In genomic region chr2:168040751-168041150, GRCm38 (mm10) we compare ENCODE assay signal across 24 mouse cellular contexts. TPM values are rescaled to one million over a fixed set of nuclear protein-coding genes. Genes with fewer than 3 reads are reported as not detected.
A peak's percentile ranks its signal among the peaks of the same experiment; 100 is the strongest.
DNase-seq lines count a peak whose midpoint lies in the region; ATAC-seq and TF ChIP-seq lines count a peak whose summit lies in the region.
"Had no signal": no experiment of that assay in that cellular context is flagged by ENCODE, and none has a peak within 500 bp of the region (broad histone marks: within the 10 kb centered on the region; RNA-seq: fewer than 3 reads in every experiment).

No protein-coding gene starts in this region.

- intact Hi-C loops in heart, adult 2 months (cut with DNase I) = no loop called here

- no peaks in the 10 kb centered on the region for H3K9me3 ChIP-seq in heart, embryonic 10.5 days
- no peaks in the 10 kb centered on the region for H3K9me3 ChIP-seq in kidney, embryonic 14.5 days (ENCODE audit: control insufficient read depth, low read length)
- no peaks in the 10 kb centered on the region for H3K9me3 ChIP-seq in kidney, embryonic 15.5 days (replicated peaks)
- H3K9me3 ChIP-seq in midbrain, embryonic 11.5 days (ENCODE audit: control insufficient read depth, low read length) = no peaks in the 10 kb centered on the region
- H3K9me3 ChIP-seq in midbrain, embryonic 16.5 days (replicated peaks; ENCODE audit: control insufficient read depth, low read length, poor library complexity, severe bottlenecking) = no peaks in the 10 kb centered on the region
- H3K9me3 ChIP-seq: embryonic facial prominence, embryonic 10.5 days; embryonic facial prominence, embryonic 12.5 days; forebrain, embryonic 13.5 days; G1E had no signal

- TF ChIP-seq POLR2A in heart, adult 2 months (IDR thresholded peaks at IDR 0.05; ENCODE audit: insufficient read depth, low read depth, low read length) = no peak
- no peak for TF ChIP-seq POLR2A in kidney, adult 2 months (IDR thresholded peaks at IDR 0.05; ENCODE audit: low read depth, low read length)

- no peaks in the 10 kb centered on the region for H3K36me3 ChIP-seq in heart, embryonic 10.5 days
- H3K36me3 ChIP-seq in heart, adult 2 months (ENCODE audit: control insufficient read depth, insufficient read depth, low read length) = no peaks in the 10 kb centered on the region
- no peaks in the 10 kb centered on the region for H3K36me3 ChIP-seq in kidney, adult 2 months (ENCODE audit: control insufficient read depth, insufficient read depth, low read length)
- no peaks in the 10 kb centered on the region for H3K36me3 ChIP-seq in kidney, embryonic 14.5 days (ENCODE audit: control insufficient read depth, insufficient read depth, low read length)
- no peaks in the 10 kb centered on the region for H3K36me3 ChIP-seq in kidney, embryonic 15.5 days
- H3K36me3 ChIP-seq in midbrain, embryonic 11.5 days (ENCODE audit: control insufficient read depth, insufficient read depth, low read length) = no peaks in the 10 kb centered on the region
- no peaks in the 10 kb centered on the region for H3K36me3 ChIP-seq in midbrain, embryonic 16.5 days (ENCODE audit: control insufficient read depth, insufficient read depth, low read length)
- H3K36me3 ChIP-seq: embryonic facial prominence, embryonic 10.5 days; embryonic facial prominence, embryonic 12.5 days; G1E had no signal

- H3K27ac ChIP-seq in heart, embryonic 10.5 days = 0 out of 2 replicates have a peak overlapping the region, but pooled peaks have one; percentile 36
- H3K27ac ChIP-seq in heart, adult 2 months = no peak overlapping the region
- H3K27ac ChIP-seq in kidney, adult 2 months (ENCODE audit: insufficient read depth, low read depth, low read length) = peak overlapping the region; percentile 75; the same call in 1 of the 2 replicates
- H3K27ac ChIP-seq in kidney, embryonic 14.5 days (ENCODE audit: low read depth, low read length) = no peak overlapping the region
- H3K27ac ChIP-seq in kidney, embryonic 15.5 days = no peak overlapping the region
- H3K27ac ChIP-seq in midbrain, embryonic 11.5 days (ENCODE audit: low read depth, low read length) = no peak overlapping the region
- H3K27ac ChIP-seq in midbrain, embryonic 16.5 days (ENCODE audit: low read length) = no peak overlapping the region
- H3K27ac ChIP-seq: embryonic facial prominence, embryonic 10.5 days; embryonic facial prominence, embryonic 12.5 days; forebrain, embryonic 13.5 days had no signal

- H3K9ac ChIP-seq in heart, adult 2 months (ENCODE audit: low read depth, low read length) = no peak overlapping the region
- no peak overlapping the region for H3K9ac ChIP-seq in kidney, embryonic 14.5 days (ENCODE audit: low read depth, low read length)
- H3K9ac ChIP-seq in kidney, embryonic 15.5 days = no peak overlapping the region
- H3K9ac ChIP-seq in midbrain, embryonic 11.5 days (ENCODE audit: low read length) = no peak overlapping the region
- no peak overlapping the region for H3K9ac ChIP-seq in midbrain, embryonic 16.5 days (ENCODE audit: low read depth, low read length)
- H3K9ac ChIP-seq: embryonic facial prominence, embryonic 12.5 days; forebrain, embryonic 13.5 days had no signal

- no peak for TF ChIP-seq CTCF in heart, adult 2 months (IDR thresholded peaks at IDR 0.05)
- no peak for TF ChIP-seq CTCF in kidney, adult 2 months (conservative IDR thresholded peaks at IDR 0.05; ENCODE audit: insufficient read depth, insufficient read length, low read depth, low read length)

- no peak for TF ChIP-seq EP300 in heart, adult 2 months (IDR thresholded peaks at IDR 0.05; ENCODE audit: insufficient read depth, low read depth, low read length)

- H3K4me3 ChIP-seq in heart, embryonic 10.5 days = no peak overlapping the region
- H3K4me3 ChIP-seq in heart, adult 2 months = no peak overlapping the region
- no peak overlapping the region for H3K4me3 ChIP-seq in kidney, adult 2 months (ENCODE audit: insufficient read depth, low read depth, low read length)
- H3K4me3 ChIP-seq in kidney, embryonic 14.5 days (ENCODE audit: low read length) = no peak overlapping the region
- H3K4me3 ChIP-seq in kidney, embryonic 15.5 days (replicated peaks) = no peak overlapping the region
- H3K4me3 ChIP-seq in midbrain, embryonic 11.5 days (ENCODE audit: low read depth, low read length) = no peak overlapping the region
- no peak overlapping the region for H3K4me3 ChIP-seq in midbrain, embryonic 16.5 days (ENCODE audit: low read depth, low read length)
- H3K4me3 ChIP-seq: embryonic facial prominence, embryonic 10.5 days; embryonic facial prominence, embryonic 12.5 days; forebrain, embryonic 13.5 days had no signal

- no peaks in the 10 kb centered on the region for H3K27me3 ChIP-seq in heart, embryonic 10.5 days (ENCODE audit: insufficient read depth, poor library complexity, severe bottlenecking)
- H3K27me3 ChIP-seq in heart, adult 2 months (ENCODE audit: control insufficient read depth, insufficient read depth, low read length) = no peaks in the 10 kb centered on the region
- no peaks in the 10 kb centered on the region for H3K27me3 ChIP-seq in kidney, adult 2 months (replicated peaks; ENCODE audit: control insufficient read depth, insufficient read depth, low read length)
- H3K27me3 ChIP-seq in kidney, embryonic 14.5 days (ENCODE audit: control insufficient read depth, insufficient read depth, low read length) = no peaks in the 10 kb centered on the region
- H3K27me3 ChIP-seq in kidney, embryonic 15.5 days = no peaks in the 10 kb centered on the region
- H3K27me3 ChIP-seq in midbrain, embryonic 11.5 days (ENCODE audit: control insufficient read depth, insufficient read depth, low read length) = no peaks in the 10 kb centered on the region
- H3K27me3 ChIP-seq in midbrain, embryonic 16.5 days (ENCODE audit: control insufficient read depth, insufficient read depth, low read depth, low read length) = no peaks in the 10 kb centered on the region
- H3K27me3 ChIP-seq: embryonic facial prominence, embryonic 12.5 days; forebrain, embryonic 13.5 days; Patski had no signal

- ATAC-seq in kidney, embryonic 14.5 days (ENCODE audit: low FRiP score, low TSS enrichment) = no peak
- no peak for ATAC-seq in kidney, embryonic 15.5 days (replicated peaks; ENCODE audit: low FRiP score)
- ATAC-seq in midbrain, embryonic 11.5 days (ENCODE audit: low FRiP score) = no peak
- ATAC-seq in midbrain, embryonic 16.5 days = no peak
- ATAC-seq: activated CD4-positive, CD25-positive, alpha-beta regulatory T cell, adult 4 months; CD4-positive, CD25-positive, alpha-beta regulatory T cell, adult 4 months; forebrain, embryonic 13.5 days; Patski had no signal

- peaks cover 33% of the 10 kb centered on the region for H3K4me1 ChIP-seq in heart, embryonic 10.5 days
- no peaks in the 10 kb centered on the region for H3K4me1 ChIP-seq in heart, adult 2 months (ENCODE audit: control insufficient read depth, insufficient read depth, low read length)
- H3K4me1 ChIP-seq in kidney, adult 2 months (ENCODE audit: control insufficient read depth, insufficient read depth, low read length) = peaks cover 23% of the 10 kb centered on the region
- H3K4me1 ChIP-seq in kidney, embryonic 14.5 days (ENCODE audit: control insufficient read depth, insufficient read depth, low read length) = peaks cover 16% of the 10 kb centered on the region
- peaks cover 29% of the 10 kb centered on the region for H3K4me1 ChIP-seq in kidney, embryonic 15.5 days
- H3K4me1 ChIP-seq in midbrain, embryonic 11.5 days (ENCODE audit: control insufficient read depth, insufficient read depth, low read length) = peaks cover 2% of the 10 kb centered on the region; the same call in 1 of the 2 replicates
- H3K4me1 ChIP-seq in midbrain, embryonic 16.5 days (ENCODE audit: control insufficient read depth, insufficient read depth, low read length) = no peaks in the 10 kb centered on the region; the same call in 1 of the 2 replicates

- WGBS in heart, embryonic 10.5 days = 64% methylated on average over 3 of the region's 3 CpGs
- WGBS in heart, adult 2 months = 46% methylated on average over 3 of the region's 3 CpGs
- WGBS in kidney, adult 2 months = 64% methylated on average over 3 of the region's 3 CpGs
- WGBS in kidney, embryonic 14.5 days = 55% methylated on average over 3 of the region's 3 CpGs
- 66% methylated on average over 3 of the region's 3 CpGs for WGBS in kidney, embryonic 15.5 days
- WGBS in midbrain, embryonic 11.5 days = 45% methylated on average over 3 of the region's 3 CpGs
- 37% methylated on average over 3 of the region's 3 CpGs for WGBS in midbrain, embryonic 16.5 days

- H3K79me2 ChIP-seq in heart, adult 2 months (replicated peaks; ENCODE audit: control insufficient read depth, insufficient read depth, low read length) = no peaks in the 10 kb centered on the region

- DNase-seq in heart, embryonic 10.5 days (ENCODE audit: low spot score) = no peak
- DNase-seq in heart, adult 2 months = no peak
- DNase-seq in kidney, adult 2 months = peak; percentile 63
- DNase-seq in kidney, postnatal 14 days = peak; percentile 61
- peak; percentile 65 for DNase-seq in midbrain, embryonic 11.5 days (ENCODE audit: low spot score, missing footprints)
- DNase-seq: adrenal gland, adult 8-10 months; adrenal gland, postnatal 14 days; adrenal gland, postnatal 36 days; B cell, adult 2 months; cerebellum, adult 11-12 months; cerebellum, adult 2 months; cerebellum, adult 9-10 months; cerebellum, postnatal 10 days; cerebellum, postnatal 25 days had no signal

- H3K4me2 ChIP-seq in kidney, embryonic 14.5 days (replicated peaks; ENCODE audit: low read depth, low read length) = no peak overlapping the region
- no peak overlapping the region for H3K4me2 ChIP-seq in kidney, embryonic 15.5 days
- no peak overlapping the region for H3K4me2 ChIP-seq in midbrain, embryonic 11.5 days
- H3K4me2 ChIP-seq in midbrain, embryonic 16.5 days (ENCODE audit: low read length) = no peak overlapping the region
- H3K4me2 ChIP-seq: embryonic facial prominence, embryonic 12.5 days; forebrain, embryonic 13.5 days had no signal

RNA-seq across cellular contexts. Expression of gene Ripor3, which starts 30.3 kb away (rescaled TPM):
- polyA plus RNA-seq in heart, embryonic 10.5 days (2016; fragmentation: Nextera tagmentation; extraction: Ambion mirVana) = 1.3 and 2.5 TPM in 2 replicates
- total RNA-seq in heart, adult 2 months (2021) = under 1 TPM; 0.21 to 0.36 TPM
- 0.79 and 1.5 TPM in 2 replicates for polyA plus RNA-seq in heart, adult 2 months (2012; rRNA removed)
- polyA plus RNA-seq in kidney, adult 2 months (2012; rRNA removed) = 12.3 and 13.0 TPM in 2 replicates
- polyA plus RNA-seq in kidney, embryonic 14.5 days (2014; fragmentation: Nextera tagmentation; extraction: Ambion mirVana) = 0.53 and 1.0 TPM in 2 replicates
- 1.6 and 1.9 TPM in 2 replicates for polyA plus RNA-seq in kidney, embryonic 15.5 days (2015; fragmentation: Nextera tagmentation; extraction: Ambion mirVana)
- polyA plus RNA-seq in midbrain, embryonic 11.5 days (2014; fragmentation: Nextera tagmentation; extraction: Ambion mirVana) = 0.57 and 0.75 TPM in 2 replicates
- 0.53 and 0.58 TPM in 2 replicates for polyA plus RNA-seq in midbrain, embryonic 16.5 days (2015; fragmentation: Nextera tagmentation; extraction: Ambion mirVana)

RNA-seq across cellular contexts. Expression of gene Pard6b, which starts 40.1 kb away (rescaled TPM):
- polyA plus RNA-seq in heart, embryonic 10.5 days (2016; fragmentation: Nextera tagmentation; extraction: Ambion mirVana) = 12.2 and 15.0 TPM in 2 replicates
- 1 to 10 TPM; 2.0 to 2.2 TPM for total RNA-seq in heart, adult 2 months (2021)
- 2.4 TPM in 2 replicates for polyA plus RNA-seq in heart, adult 2 months (2012; rRNA removed)
- 41.0 and 44.4 TPM in 2 replicates for polyA plus RNA-seq in kidney, adult 2 months (2012; rRNA removed)
- 9.7 and 22.0 TPM in 2 replicates for polyA plus RNA-seq in kidney, embryonic 14.5 days (2014; fragmentation: Nextera tagmentation; extraction: Ambion mirVana)
- 19.0 and 20.4 TPM in 2 replicates for polyA plus RNA-seq in kidney, embryonic 15.5 days (2015; fragmentation: Nextera tagmentation; extraction: Ambion mirVana)
- 6.5 and 8.0 TPM in 2 replicates for polyA plus RNA-seq in midbrain, embryonic 11.5 days (2014; fragmentation: Nextera tagmentation; extraction: Ambion mirVana)
- polyA plus RNA-seq in midbrain, embryonic 16.5 days (2015; fragmentation: Nextera tagmentation; extraction: Ambion mirVana) = 6.8 and 7.3 TPM in 2 replicates

Comparison
In these comparisons a context has a peak if more than half of its experiments do, and no peak if none do; other contexts are left out.
1. H3K27ac ChIP-seq: peak in heart, embryonic 10.5 days (single experiment) and kidney, adult 2 months (single experiment); none in heart, adult 2 months (single experiment), kidney, embryonic 14.5 days (single experiment), kidney, embryonic 15.5 days (single experiment), midbrain, embryonic 11.5 days (single experiment) and midbrain, embryonic 16.5 days (single experiment).
2. DNase-seq: peak in kidney, adult 2 months (single experiment), kidney, postnatal 14 days (single experiment) and midbrain, embryonic 11.5 days (single experiment); none in heart, embryonic 10.5 days (single experiment) and heart, adult 2 months (0 of 2).